Mouse (Mus musculus): ENCODE results near the gene Wdr66. TPM values are rescaled to one million over a fixed set of nuclear protein-coding genes. Genes with fewer than 3 reads are reported as not detected.

The Wdr66 gene
- total and polyA plus RNA-seq, 2 experiments from 2014 or later, result 1.4 to 2.8 TPM

DNA sequence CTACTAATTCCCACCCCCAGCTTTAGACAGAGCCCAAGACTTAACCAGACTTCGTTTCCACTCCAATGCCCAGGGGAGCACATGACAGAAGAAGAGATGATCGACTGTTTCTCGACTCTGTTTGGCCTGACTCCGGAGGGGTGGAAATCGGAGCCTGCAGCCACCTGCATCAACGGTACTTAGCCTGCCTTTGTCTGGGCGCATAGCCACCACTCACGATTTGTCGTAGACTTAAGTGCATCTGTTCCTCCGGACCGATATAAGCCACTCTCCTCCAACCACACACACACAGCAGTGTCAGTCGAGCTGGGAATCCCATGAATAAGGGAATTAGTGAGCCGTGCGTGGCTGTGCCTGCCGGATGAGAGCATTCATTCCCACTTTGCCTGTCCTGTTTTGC is 72.3 kb downstream of the Wdr66 start:
- WGBS, result 8% methylated on average over 15 of the region's 15 CpGs
- H3K4me2 ChIP-seq (ENCODE audit: low read depth, low read length), result peak overlapping the region; percentile 36; the same call in 1 of the 2 replicates
- H3K9me3 ChIP-seq (ENCODE audit: low read length), result no peaks in the 10 kb centered on the region
- DNase-seq (ENCODE audit: low spot score) (peak; percentile 56), ATAC-seq (no peak)
- TF ChIP-seq CTCF (IDR thresholded peaks at IDR 0.05; ENCODE audit: low read depth), result no peak
- H3K4me3 ChIP-seq (ENCODE audit: low read length), result no peak overlapping the region
- H3K36me3 ChIP-seq (ENCODE audit: insufficient read depth, low read length), result no peaks in the 10 kb centered on the region
- no peak overlapping the region for H3K27ac ChIP-seq
- no peaks in the 10 kb centered on the region for H3K27me3 ChIP-seq (ENCODE audit: insufficient read depth, low read length)
- no peak overlapping the region for H3K9ac ChIP-seq (replicated peaks; ENCODE audit: low read length)
- H3K4me1 ChIP-seq (ENCODE audit: insufficient read depth, low read length), result peaks cover 4% of the 10 kb centered on the region; the same call in 1 of the 2 replicates

- H3K9ac ChIP-seq (replicated peaks; ENCODE audit: low read length), result no peak overlapping the region
- DNase-seq (ENCODE audit: low spot score) (peak; percentile 48), ATAC-seq (no peak)
- no peak overlapping the region for H3K27ac ChIP-seq
- H3K9me3 ChIP-seq (ENCODE audit: low read length), result no peaks in the 10 kb centered on the region
- no peak overlapping the region for H3K4me2 ChIP-seq (ENCODE audit: low read depth, low read length)
- no peak overlapping the region for H3K4me3 ChIP-seq (ENCODE audit: low read length)
- no peaks in the 10 kb centered on the region for H3K36me3 ChIP-seq (ENCODE audit: insufficient read depth, low read length)
- TF ChIP-seq CTCF (IDR thresholded peaks at IDR 0.05; ENCODE audit: low read depth), result no peak
- no peaks in the 10 kb centered on the region for H3K27me3 ChIP-seq (ENCODE audit: insufficient read depth, low read length)
- 59% methylated on average over 15 of the region's 15 CpGs for WGBS
- peaks cover 4% of the 10 kb centered on the region; the same call in 1 of the 2 replicates for H3K4me1 ChIP-seq (ENCODE audit: insufficient read depth, low read length)
These were observed 74.3 kb downstream of the Wdr66 start for GRCm38 (mm10) chr5:123326006-123326750.

GRCm38 (mm10) chr5:123326751-123327148 is 74.8 kb downstream of the Wdr66 start:
- Histone ChIP-seq H3K4me1 (ENCODE audit: insufficient read depth, low read length) (peaks cover 4% of the 10 kb centered on the region; the same call in 1 of the 2 replicates), H3K4me3 (ENCODE audit: low read length) (no peak overlapping the region), H3K27ac (no peak overlapping the region), H3K9me3 (ENCODE audit: low read length) (no peaks in the 10 kb centered on the region), H3K27me3 (ENCODE audit: insufficient read depth, low read length) (no peaks in the 10 kb centered on the region), H3K4me2 (ENCODE audit: low read depth, low read length) (no peak overlapping the region), H3K36me3 (ENCODE audit: insufficient read depth, low read length) (no peaks in the 10 kb centered on the region), H3K9ac (replicated peaks; ENCODE audit: low read length) (no peak overlapping the region)
- DNase-seq (ENCODE audit: low spot score) (no peak), ATAC-seq (no peak)
- WGBS, result 55% methylated on average over 9 of the region's 9 CpGs
- TF ChIP-seq CTCF (IDR thresholded peaks at IDR 0.05; ENCODE audit: low read depth), result no peak

DNA sequence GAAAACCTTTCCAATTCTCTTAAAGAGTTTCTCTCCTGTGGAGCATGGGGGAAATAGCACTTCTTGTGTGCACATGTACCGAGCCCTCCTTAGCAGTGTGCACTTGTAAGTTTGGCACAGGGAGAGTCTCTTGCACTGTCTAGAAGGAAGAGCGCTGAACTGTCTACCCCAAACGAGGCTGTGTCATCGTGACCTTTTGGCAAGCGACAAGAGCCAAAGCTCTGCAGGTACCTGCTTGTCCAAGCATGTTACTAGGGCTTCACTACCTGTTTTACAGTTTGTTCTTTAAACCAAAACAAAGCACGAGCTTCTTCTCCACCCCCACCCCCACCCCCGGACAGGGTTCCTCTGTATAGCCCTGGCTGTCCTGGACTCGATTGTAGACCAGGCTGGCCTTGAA is 75.8 kb downstream of the Wdr66 start:
- no peak overlapping the region for H3K4me3 ChIP-seq (ENCODE audit: low read length)
- H3K4me2 ChIP-seq (ENCODE audit: low read depth, low read length), result no peak overlapping the region
- H3K9ac ChIP-seq (replicated peaks; ENCODE audit: low read length), result no peak overlapping the region
- H3K27ac ChIP-seq, result no peak overlapping the region
- no peak for DNase-seq (ENCODE audit: low spot score)
- peaks cover 4% of the 10 kb centered on the region; the same call in 1 of the 2 replicates for H3K4me1 ChIP-seq (ENCODE audit: insufficient read depth, low read length)
- no peak for ATAC-seq
- no peaks in the 10 kb centered on the region for H3K9me3 ChIP-seq (ENCODE audit: low read length)
- H3K36me3 ChIP-seq (ENCODE audit: insufficient read depth, low read length), result no peaks in the 10 kb centered on the region
- WGBS, result 88% methylated on average over 8 of the region's 8 CpGs
- no peaks in the 10 kb centered on the region for H3K27me3 ChIP-seq (ENCODE audit: insufficient read depth, low read length)
- TF ChIP-seq CTCF (IDR thresholded peaks at IDR 0.05; ENCODE audit: low read depth), result no peak

GRCm38 (mm10) chr5:123333566-123333965 is 81.7 kb downstream of the Wdr66 start:
- no peaks in the 10 kb centered on the region for H3K27me3 ChIP-seq (ENCODE audit: insufficient read depth, low read length)
- no peak overlapping the region for H3K27ac ChIP-seq
- ATAC-seq, result no peak
- no peak for DNase-seq (ENCODE audit: low spot score)
- WGBS, result 79% methylated on average over 6 of the region's 6 CpGs
- no peak overlapping the region for H3K4me3 ChIP-seq (ENCODE audit: low read length)
- no peaks in the 10 kb centered on the region for H3K4me1 ChIP-seq (ENCODE audit: insufficient read depth, low read length)
- H3K9me3 ChIP-seq (ENCODE audit: low read length), result no peaks in the 10 kb centered on the region
- H3K4me2 ChIP-seq (ENCODE audit: low read depth, low read length), result no peak overlapping the region
- no peaks in the 10 kb centered on the region for H3K36me3 ChIP-seq (ENCODE audit: insufficient read depth, low read length)
- H3K9ac ChIP-seq (replicated peaks; ENCODE audit: low read length), result no peak overlapping the region
- no peak for TF ChIP-seq CTCF (IDR thresholded peaks at IDR 0.05; ENCODE audit: low read depth)

DNA sequence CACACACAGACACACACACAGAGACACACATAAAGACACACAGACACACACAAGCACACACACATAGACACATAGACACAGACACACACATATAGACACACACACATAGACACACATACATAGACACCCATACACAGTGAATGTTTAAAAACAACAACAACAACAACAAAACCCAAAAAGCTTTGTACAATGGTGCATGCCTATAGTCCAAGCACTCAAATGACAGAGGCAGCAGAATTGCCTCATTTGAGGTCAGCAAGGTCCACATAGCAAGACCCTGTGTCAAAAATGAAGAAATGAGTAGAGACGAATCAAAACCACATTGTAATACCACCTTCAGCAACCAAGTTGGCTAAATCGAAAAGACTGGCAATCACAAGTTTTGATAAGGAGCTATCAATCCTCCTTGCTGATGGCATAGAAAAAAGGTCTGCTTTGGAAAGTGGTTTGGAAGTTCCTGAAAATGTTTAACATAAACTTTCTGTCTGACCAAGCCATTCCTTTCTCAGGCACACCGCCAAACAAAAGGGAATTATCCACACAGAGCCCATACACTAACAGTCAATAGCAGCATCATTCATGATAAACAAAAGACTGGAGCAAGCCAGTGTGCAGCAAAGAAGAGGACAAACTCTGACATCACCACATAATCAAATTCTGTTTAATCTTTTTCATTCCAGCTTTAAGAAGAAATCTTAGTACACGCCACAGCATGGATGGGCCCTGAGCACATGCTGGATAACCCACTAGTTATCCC is 84.5 kb downstream of the Wdr66 start:
- no peaks in the 10 kb centered on the region for H3K27me3 ChIP-seq (ENCODE audit: insufficient read depth, low read length)
- ATAC-seq, result no peak
- no peak overlapping the region for H3K27ac ChIP-seq
- H3K4me1 ChIP-seq (ENCODE audit: insufficient read depth, low read length), result no peaks in the 10 kb centered on the region
- H3K9ac ChIP-seq (replicated peaks; ENCODE audit: low read length), result no peak overlapping the region
- 46% methylated on average over 4 of the region's 4 CpGs for WGBS
- no peak overlapping the region for H3K4me2 ChIP-seq (ENCODE audit: low read depth, low read length)
- no peaks in the 10 kb centered on the region for H3K9me3 ChIP-seq (ENCODE audit: low read length)
- no peak for TF ChIP-seq CTCF (IDR thresholded peaks at IDR 0.05; ENCODE audit: low read depth)
- H3K4me3 ChIP-seq (ENCODE audit: low read length), result no peak overlapping the region
- H3K36me3 ChIP-seq (ENCODE audit: insufficient read depth, low read length), result no peaks in the 10 kb centered on the region
- no peak for DNase-seq (ENCODE audit: low spot score)
